Mouse (Mus musculus): ENCODE measurements at regions not wholly inside any gene's neighbourhood (a gene's known extent, or its start where the extent isn't known, plus 50 kb on each side); places are given as distances from the start of the nearest gene placed in this dataset.

- CTCF ChIA-PET: no interaction called here
Measured at GRCm38 (mm10) chr10:98837289-98838181, 76.7 kb upstream of the Atp2b1 start.

- CTCF ChIA-PET: no interaction called here
Measured at GRCm38 (mm10) chr10:98838926-98839679, 75.1 kb upstream of the Atp2b1 start.

GRCm38 (mm10) chr10:98839963-98840362 is 74.2 kb upstream of the Atp2b1 start:
- CTCF ChIA-PET: interaction anchor here (0.5 kb wide), 1 partner anchor 41 kb away, joined by 3 read pairs; no protein-coding TSS in a partner anchor

- CTCF ChIA-PET: interaction anchor here (0.5 kb wide), 1 partner anchor 41 kb away, joined by 3 read pairs; no protein-coding TSS in a partner anchor
Measured at GRCm38 (mm10) chr10:98840411-98840810, 73.8 kb upstream of the Atp2b1 start.

GRCm38 (mm10) chr10:98840957-98841831 is 73.0 kb upstream of the Atp2b1 start:
- CTCF ChIA-PET: no interaction called here

GRCm38 (mm10) chr10:98841860-98842259 is 72.3 kb upstream of the Atp2b1 start:
- CTCF ChIA-PET: no interaction called here

GRCm38 (mm10) chr10:98842721-98843120 is 71.5 kb upstream of the Atp2b1 start:
- CTCF ChIA-PET: no interaction called here

GRCm38 (mm10) chr10:98849851-98850250 is 64.4 kb upstream of the Atp2b1 start:
- CTCF ChIA-PET: interaction anchor here (0.5 kb wide), 1 partner anchor 22 kb away, joined by 9 read pairs; no protein-coding TSS in a partner anchor

- CTCF ChIA-PET: no interaction called here
Measured at GRCm38 (mm10) chr10:98857395-98857794, 56.8 kb upstream of the Atp2b1 start.

GRCm38 (mm10) chr10:98861521-98861920 is 52.7 kb upstream of the Atp2b1 start:
- CTCF ChIA-PET: no interaction called here

GRCm38 (mm10) chr10:98862712-98863111 is 51.5 kb upstream of the Atp2b1 start:
- CTCF ChIA-PET: no interaction called here

GRCm38 (mm10) chr10:98864384-98864783 is 49.8 kb upstream of the Atp2b1 start:
- CTCF ChIA-PET: no interaction called here

Data from spleen, embryonic (tissue).